Mouse (Mus musculus): ENCODE measurements at regions not wholly inside any gene's neighbourhood (a gene's known extent, or its start where the extent isn't known, plus 50 kb on each side); places are given as distances from the start of the nearest gene placed in this dataset.
"Not testable (repeated sequence)": the region's sequence is repeated elsewhere in the genome, so short reads cannot be mapped to it uniquely, and the experiment has no call there.

DNA sequence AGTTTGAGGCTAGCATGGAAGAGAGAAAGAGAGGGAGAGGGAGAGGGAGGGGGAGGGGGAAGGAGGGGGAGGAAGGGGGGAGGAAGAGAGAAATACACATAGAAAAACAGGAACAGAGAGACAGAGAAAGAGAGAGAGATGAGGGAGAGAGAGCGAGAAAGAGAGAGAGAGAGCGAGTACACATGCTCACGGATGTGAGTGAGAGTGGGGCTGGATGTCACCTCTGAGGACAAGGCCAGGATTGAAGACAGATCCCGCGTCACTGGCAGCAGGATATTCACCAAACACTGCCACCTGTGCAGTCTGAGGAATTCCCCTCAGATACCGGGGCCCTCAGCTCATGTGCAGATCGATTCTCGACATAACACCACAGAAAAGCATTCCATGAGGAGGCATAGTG lies 87.3 kb upstream of the Cpsf6 start:
- Histone ChIP-seq H3K4me3 (no peak overlapping the region), H3K36me3 (no peaks in the 10 kb centered on the region), H3K9ac (no peak overlapping the region), H3K4me2 (no peak overlapping the region), H3K27ac (no peak overlapping the region), H3K4me1 (0 out of 2 replicates have a peak, but pooled peaks cover 3% of the 10 kb centered on the region), H3K9me3 (no peaks in the 10 kb centered on the region), H3K27me3 (no peaks in the 10 kb centered on the region)
- WGBS, result 89% methylated on average over 8 of the region's 8 CpGs
- ATAC-seq (ENCODE audit: insufficient number of reproducible peaks, low FRiP score, low TSS enrichment, low read depth), result no peak

DNA sequence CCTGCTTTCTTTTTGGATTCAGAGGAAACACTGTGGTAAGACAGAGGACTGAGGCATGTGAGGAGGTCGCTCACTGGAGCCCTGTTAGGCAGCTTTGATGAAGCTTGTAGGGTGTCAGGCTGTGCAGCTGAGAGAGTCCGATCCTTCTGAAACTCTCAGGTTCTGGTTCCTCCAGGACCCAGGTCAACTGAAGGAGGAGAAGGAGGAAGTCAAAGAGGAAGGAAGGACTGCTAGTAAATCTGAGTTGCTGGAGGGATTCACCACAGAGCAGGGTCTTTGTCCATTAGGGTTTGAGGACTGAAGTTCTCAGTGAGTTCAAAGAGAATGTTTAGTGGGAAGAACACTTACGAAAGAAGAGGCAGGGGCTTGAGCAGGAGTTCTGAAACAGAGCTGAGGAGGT lies 86.6 kb upstream of the Cpsf6 start:
- 88% methylated on average over 3 of the region's 3 CpGs for WGBS
- no peak for ATAC-seq (ENCODE audit: insufficient number of reproducible peaks, low FRiP score, low TSS enrichment, low read depth)
- H3K4me1 ChIP-seq, result no peaks in the 10 kb centered on the region

DNA sequence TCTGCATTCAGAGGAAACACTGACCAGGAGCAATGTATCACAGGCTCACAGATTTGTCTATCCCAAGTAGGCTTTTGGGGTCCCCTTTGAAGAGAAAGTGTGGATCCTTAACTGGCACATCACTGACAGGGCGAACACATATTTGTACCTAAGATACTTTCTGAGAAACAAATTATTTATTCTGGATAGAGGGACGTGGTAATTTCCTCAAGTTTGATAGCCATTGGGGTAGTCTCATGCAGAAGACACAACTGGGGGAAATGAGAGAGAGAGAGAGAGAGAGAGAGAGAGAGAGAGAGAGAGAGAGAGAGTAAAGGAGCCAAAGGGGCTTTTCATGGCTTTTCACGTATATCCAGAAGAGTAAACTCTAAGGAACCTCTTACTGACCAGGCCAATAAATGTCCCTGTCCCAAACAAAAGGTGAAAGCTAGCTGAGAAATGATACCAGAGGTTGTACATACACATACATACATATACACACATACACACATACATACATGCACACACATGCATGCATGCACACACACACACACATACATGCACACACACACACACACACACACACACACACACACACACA lies 85.9 kb upstream of the Cpsf6 start:
- Histone ChIP-seq H3K36me3 (no peaks in the 10 kb centered on the region), H3K9ac (no peak overlapping the region), H3K4me1 (no peaks in the 10 kb centered on the region), H3K9me3 (no peaks in the 10 kb centered on the region), H3K27me3 (no peaks in the 10 kb centered on the region), H3K4me2 (no peak overlapping the region), H3K27ac (no peak overlapping the region), H3K4me3 (no peak overlapping the region)
- 82% methylated on average over 3 of the region's 3 CpGs for WGBS
- no peak for ATAC-seq (ENCODE audit: insufficient number of reproducible peaks, low FRiP score, low TSS enrichment, low read depth)

More for the DNA sequence above, 86.6 kb upstream of the Cpsf6 start:
- H3K4me3 ChIP-seq, result no peak overlapping the region
- no peak overlapping the region for H3K27ac ChIP-seq
- H3K9me3 ChIP-seq, result no peaks in the 10 kb centered on the region
- no peak overlapping the region for H3K4me2 ChIP-seq
- no peak overlapping the region for H3K9ac ChIP-seq
- H3K27me3 ChIP-seq, result no peaks in the 10 kb centered on the region
- no peaks in the 10 kb centered on the region for H3K36me3 ChIP-seq

DNA sequence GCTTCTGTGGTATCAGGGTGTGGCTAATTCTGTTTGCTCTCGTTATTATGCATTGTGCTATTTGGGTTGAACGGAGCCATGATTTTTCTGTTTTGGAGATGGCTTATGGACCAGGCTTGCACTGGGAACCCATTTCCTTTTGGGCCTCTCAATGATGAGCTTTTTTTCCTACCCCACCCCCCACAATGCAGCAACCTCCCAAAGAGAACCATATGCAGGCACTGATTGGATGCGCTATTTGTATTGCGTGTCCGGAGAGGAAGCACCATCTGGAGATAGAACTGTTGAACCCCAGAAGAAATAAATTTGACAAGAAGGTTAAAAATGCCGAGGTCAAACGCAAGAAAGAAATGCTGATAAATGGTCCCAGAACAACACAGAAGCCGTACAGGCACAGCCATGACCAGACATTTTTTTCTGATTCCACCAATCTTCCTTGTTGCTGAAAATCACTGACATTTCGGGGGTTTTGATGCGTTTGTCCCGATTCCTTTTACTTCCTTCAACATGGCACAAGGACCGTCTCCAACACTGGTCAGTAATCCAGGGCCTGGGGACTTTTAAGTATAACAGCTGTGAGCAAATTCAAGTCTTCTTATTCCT lies 85.3 kb upstream of the Cpsf6 start:
- H3K9ac ChIP-seq, result no peak overlapping the region
- H3K27ac ChIP-seq, result no peak overlapping the region
- no peaks in the 10 kb centered on the region for H3K27me3 ChIP-seq
- 80% methylated on average over 12 of the region's 12 CpGs for WGBS
- H3K4me2 ChIP-seq, result no peak overlapping the region
- no peak overlapping the region for H3K4me3 ChIP-seq
- no peaks in the 10 kb centered on the region for H3K36me3 ChIP-seq
- no peaks in the 10 kb centered on the region for H3K9me3 ChIP-seq
- no peaks in the 10 kb centered on the region for H3K4me1 ChIP-seq
- no peak for ATAC-seq (ENCODE audit: insufficient number of reproducible peaks, low FRiP score, low TSS enrichment, low read depth)

DNA sequence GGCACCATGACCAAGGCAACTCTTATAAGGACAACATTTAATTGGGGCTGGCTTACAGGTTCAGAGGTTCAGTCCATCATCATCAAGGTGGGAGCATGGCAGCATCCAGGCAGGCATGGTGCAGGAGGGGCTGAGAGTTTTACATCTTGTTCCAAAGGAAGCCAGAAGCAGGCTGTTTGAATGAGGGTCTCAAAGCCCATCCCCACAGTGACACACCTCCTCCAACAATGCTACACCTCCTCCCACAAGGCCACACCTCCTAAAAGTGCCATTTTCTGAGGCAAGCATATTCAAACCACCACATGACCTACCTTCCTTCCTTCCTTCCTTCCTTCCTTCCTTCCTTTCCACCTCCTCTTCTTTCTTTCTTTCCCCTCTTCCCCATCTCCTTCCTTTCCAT lies 84.5 kb upstream of the Cpsf6 start:
- not testable (repeated sequence) for ATAC-seq (ENCODE audit: insufficient number of reproducible peaks, low FRiP score, low TSS enrichment, low read depth); H3K4me3 ChIP-seq; H3K27me3 ChIP-seq; H3K9me3 ChIP-seq; H3K36me3 ChIP-seq; H3K4me1 ChIP-seq; H3K27ac ChIP-seq; H3K4me2 ChIP-seq; H3K9ac ChIP-seq

DNA sequence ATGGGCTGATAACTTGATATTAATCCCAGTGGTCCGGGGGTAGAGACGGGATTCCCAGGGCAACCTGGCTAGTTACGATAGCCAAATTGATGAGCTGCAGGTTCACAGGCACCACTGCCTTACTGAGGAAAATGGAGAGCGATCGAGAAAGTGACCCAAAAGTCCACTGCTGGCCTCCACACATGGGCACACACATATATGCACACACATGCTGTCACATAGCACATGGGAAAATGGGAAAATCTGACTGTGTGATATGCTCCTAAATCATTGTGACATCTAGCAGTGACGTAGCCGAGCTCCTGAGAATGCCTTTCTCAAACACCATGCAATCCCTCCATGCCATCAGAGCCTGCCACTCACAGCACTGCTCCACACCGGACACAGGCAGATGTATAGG lies 83.8 kb upstream of the Cpsf6 start:
- no peaks in the 10 kb centered on the region for H3K9me3 ChIP-seq
- no peak overlapping the region for H3K4me3 ChIP-seq
- no peaks in the 10 kb centered on the region for H3K36me3 ChIP-seq
- no peaks in the 10 kb centered on the region for H3K27me3 ChIP-seq
- H3K27ac ChIP-seq, result no peak overlapping the region
- H3K4me2 ChIP-seq, result no peak overlapping the region
- no peak overlapping the region for H3K9ac ChIP-seq
- ATAC-seq (ENCODE audit: insufficient number of reproducible peaks, low FRiP score, low TSS enrichment, low read depth), result no peak
- WGBS, result 83% methylated on average over 8 of the region's 8 CpGs
- no peaks in the 10 kb centered on the region for H3K4me1 ChIP-seq

DNA sequence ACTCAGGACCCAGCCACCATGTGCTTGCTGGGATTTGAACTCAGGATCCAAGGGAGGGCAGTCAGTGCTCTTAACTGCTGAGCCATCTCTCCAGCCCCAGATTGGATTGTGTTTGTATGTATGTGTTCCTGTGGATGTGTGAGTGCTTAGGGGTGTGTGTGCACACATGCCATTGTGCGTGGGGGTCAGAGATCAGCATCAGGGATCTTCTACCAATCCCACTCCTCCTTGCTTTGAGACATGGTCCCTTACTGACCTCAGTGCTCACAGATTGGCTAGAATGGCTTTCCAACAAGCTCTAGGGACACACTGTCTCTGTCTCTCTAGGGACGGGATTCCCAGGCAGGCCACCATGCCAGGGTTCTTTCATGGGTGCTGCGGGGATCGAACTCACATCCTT lies 83.1 kb upstream of the Cpsf6 start:
- H3K27me3 ChIP-seq, result no peaks in the 10 kb centered on the region
- no peaks in the 10 kb centered on the region for H3K4me1 ChIP-seq
- WGBS, result 100% methylated on average over 4 of the region's 4 CpGs
- H3K27ac ChIP-seq, result no peak overlapping the region
- H3K9me3 ChIP-seq, result no peaks in the 10 kb centered on the region
- no peak overlapping the region for H3K4me3 ChIP-seq
- no peak overlapping the region for H3K9ac ChIP-seq
- H3K36me3 ChIP-seq, result no peaks in the 10 kb centered on the region
- no peak overlapping the region for H3K4me2 ChIP-seq
- no peak for ATAC-seq (ENCODE audit: insufficient number of reproducible peaks, low FRiP score, low TSS enrichment, low read depth)

DNA sequence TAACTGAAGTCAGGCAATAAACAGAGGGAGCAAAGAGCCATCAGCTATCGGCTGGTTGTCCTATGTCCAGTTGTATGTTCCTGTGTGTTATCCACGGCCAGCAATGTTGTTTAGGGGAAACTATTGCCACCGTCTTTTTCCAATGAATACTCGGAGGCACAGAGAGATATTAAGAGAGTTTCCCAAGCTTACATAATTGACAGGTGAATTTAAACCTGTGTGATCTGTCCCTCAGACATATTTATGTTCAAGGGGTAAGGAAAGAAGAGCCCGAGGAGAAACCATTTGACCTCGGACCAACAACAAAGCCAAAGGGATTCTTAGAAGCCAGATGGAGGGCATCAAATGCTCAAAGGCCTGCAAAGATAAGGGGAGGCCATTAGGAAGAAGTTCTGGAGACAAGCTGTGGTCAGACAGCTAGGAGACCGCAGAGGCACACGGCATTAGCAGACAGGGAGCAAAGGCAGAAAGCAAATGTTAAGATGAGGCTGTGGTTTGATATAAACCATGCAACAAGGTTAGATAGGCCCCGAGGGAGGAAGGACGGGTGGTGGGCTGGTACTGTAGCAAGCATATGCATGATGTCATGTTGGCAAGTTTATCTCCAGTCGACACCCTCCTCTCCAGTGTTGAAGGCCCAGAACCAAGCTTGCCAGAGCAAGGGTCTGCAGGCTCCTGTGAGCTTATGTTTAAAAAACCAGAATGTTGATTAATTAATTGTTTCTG lies 82.1 kb upstream of the Cpsf6 start:
- no peaks in the 10 kb centered on the region for H3K9me3 ChIP-seq
- no peak overlapping the region for H3K27ac ChIP-seq
- H3K4me3 ChIP-seq, result no peak overlapping the region
- H3K27me3 ChIP-seq, result no peaks in the 10 kb centered on the region
- H3K36me3 ChIP-seq, result no peaks in the 10 kb centered on the region
- WGBS, result 53% methylated on average over 11 of the region's 11 CpGs
- H3K4me1 ChIP-seq, result peaks cover 5% of the 10 kb centered on the region; the same call in 1 of the 2 replicates
- ATAC-seq (ENCODE audit: insufficient number of reproducible peaks, low FRiP score, low TSS enrichment, low read depth), result no peak
- no peak overlapping the region for H3K4me2 ChIP-seq
- no peak overlapping the region for H3K9ac ChIP-seq

DNA sequence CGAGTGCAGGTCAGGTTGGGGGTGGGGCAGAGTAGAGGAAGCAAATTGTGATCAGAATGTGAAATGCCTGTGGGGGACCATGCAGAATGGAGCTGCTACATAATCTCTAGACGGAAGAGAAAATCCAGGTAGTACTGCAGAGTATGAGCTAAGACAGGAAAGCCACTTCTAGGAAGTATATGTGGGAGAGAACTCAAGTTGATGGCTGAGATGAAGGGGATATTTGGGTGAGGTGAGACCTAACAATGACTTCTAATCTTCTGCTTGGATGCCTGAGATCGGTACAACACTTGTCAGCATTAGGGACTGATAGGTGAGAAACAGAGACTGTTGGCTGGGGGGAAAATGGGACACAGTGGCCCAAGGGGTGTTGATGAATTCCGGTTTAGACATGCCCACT lies 81.4 kb upstream of the Cpsf6 start:
- H3K4me3 ChIP-seq, result no peak overlapping the region
- no peak for ATAC-seq (ENCODE audit: insufficient number of reproducible peaks, low FRiP score, low TSS enrichment, low read depth)
- H3K4me2 ChIP-seq, result no peak overlapping the region
- H3K36me3 ChIP-seq, result no peaks in the 10 kb centered on the region
- H3K27ac ChIP-seq, result no peak overlapping the region
- H3K9me3 ChIP-seq, result no peaks in the 10 kb centered on the region
- peaks cover 5% of the 10 kb centered on the region; the same call in 1 of the 2 replicates for H3K4me1 ChIP-seq
- no peak overlapping the region for H3K9ac ChIP-seq
- 78% methylated on average over 4 of the region's 4 CpGs for WGBS
- H3K27me3 ChIP-seq, result no peaks in the 10 kb centered on the region

DNA sequence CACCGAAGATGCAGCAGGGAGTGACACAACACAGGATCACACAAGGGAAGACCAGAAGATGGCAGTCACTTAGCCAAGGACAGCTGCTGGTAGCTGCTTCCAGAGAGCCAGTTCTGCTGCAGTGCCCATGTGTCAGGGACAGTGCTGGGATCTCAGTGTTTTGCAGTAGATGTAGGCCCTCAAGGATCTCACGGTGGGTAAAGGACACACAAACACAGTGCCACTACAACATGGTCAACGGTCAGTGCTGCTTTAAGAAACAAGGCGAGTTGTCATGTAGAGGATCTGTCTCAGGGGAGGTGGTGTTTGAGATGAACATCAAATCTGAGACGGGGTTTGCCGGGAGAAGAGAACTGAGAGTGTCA lies 80.5 kb upstream of the Cpsf6 start:
- no peak for ATAC-seq (ENCODE audit: insufficient number of reproducible peaks, low FRiP score, low TSS enrichment, low read depth)
- H3K9me3 ChIP-seq, result no peaks in the 10 kb centered on the region
- no peak overlapping the region for H3K4me2 ChIP-seq
- no peaks in the 10 kb centered on the region for H3K27me3 ChIP-seq
- H3K9ac ChIP-seq, result no peak overlapping the region
- WGBS, result 90% methylated on average over 6 of the region's 6 CpGs
- H3K36me3 ChIP-seq, result no peaks in the 10 kb centered on the region
- H3K4me1 ChIP-seq, result peaks cover 5% of the 10 kb centered on the region; the same call in 1 of the 2 replicates
- no peak overlapping the region for H3K27ac ChIP-seq
- H3K4me3 ChIP-seq, result no peak overlapping the region

DNA sequence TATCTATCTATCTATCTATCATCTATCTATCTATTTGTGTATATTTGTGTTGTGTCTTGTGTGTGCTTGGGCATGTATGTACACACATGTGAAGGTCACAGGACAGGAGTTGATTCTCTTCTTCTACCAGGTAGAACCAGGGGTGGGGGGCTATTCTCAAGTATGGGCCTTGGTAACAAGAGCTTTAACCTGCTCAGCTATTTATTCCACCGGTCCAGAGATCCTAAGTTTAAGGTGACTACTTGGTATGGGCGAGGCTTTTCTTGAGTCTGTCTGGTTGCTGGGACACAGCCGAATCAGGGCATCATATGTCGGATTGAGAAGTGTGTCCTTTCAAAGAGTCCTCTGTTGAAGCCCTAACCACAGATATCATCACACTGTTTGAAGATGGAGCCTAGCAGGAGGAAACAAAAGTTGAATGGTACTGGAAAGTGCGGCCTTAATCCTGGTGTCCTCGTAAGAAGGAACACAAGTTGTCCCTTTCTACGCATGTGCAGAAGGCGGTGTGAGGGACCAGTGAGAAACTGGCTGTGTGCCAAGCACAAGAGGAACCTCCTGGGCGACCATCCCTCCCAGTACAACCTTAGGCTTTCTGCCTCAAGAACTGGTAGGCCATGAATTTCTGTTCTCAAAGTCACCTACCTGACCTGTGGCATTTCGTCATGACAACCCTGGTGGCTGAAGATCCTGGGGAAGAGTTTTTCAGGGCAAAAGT lies 80.0 kb upstream of the Cpsf6 start:
- H3K9me3 ChIP-seq, result no peaks in the 10 kb centered on the region
- no peak for ATAC-seq (ENCODE audit: insufficient number of reproducible peaks, low FRiP score, low TSS enrichment, low read depth)
- H3K9ac ChIP-seq, result no peak overlapping the region
- no peak overlapping the region for H3K4me2 ChIP-seq
- H3K36me3 ChIP-seq, result no peaks in the 10 kb centered on the region
- H3K27ac ChIP-seq, result no peak overlapping the region
- peaks cover 5% of the 10 kb centered on the region; the same call in 1 of the 2 replicates for H3K4me1 ChIP-seq
- H3K27me3 ChIP-seq, result no peaks in the 10 kb centered on the region
- WGBS, result 88% methylated on average over 10 of the region's 10 CpGs
- H3K4me3 ChIP-seq, result no peak overlapping the region

DNA sequence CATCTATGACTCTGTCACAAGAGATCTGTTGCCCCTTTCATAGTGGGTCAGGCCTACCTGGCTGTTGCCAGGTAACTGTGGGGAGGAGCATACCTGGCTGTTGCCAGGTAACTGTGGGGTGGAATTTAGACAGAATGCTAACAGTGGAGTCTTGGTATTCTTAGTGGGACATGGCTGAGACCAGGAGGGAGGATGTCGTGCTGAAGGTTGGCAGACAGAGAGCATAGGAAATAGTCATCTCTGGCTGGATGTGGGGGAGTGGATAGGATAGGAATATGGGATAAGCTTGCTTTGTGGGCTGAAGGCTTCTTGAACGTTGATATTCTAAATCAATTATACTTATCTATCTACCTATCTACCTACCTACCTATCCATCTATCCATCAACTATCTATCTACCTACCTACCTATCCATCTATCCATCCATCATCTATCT lies 79.2 kb upstream of the Cpsf6 start:
- H3K27ac ChIP-seq, result no peak overlapping the region
- ATAC-seq (ENCODE audit: insufficient number of reproducible peaks, low FRiP score, low TSS enrichment, low read depth), result no peak
- H3K9ac ChIP-seq, result no peak overlapping the region
- peaks cover 5% of the 10 kb centered on the region; the same call in 1 of the 2 replicates for H3K4me1 ChIP-seq
- H3K9me3 ChIP-seq, result no peaks in the 10 kb centered on the region
- 84% methylated on average over 2 of the region's 2 CpGs for WGBS
- H3K36me3 ChIP-seq, result no peaks in the 10 kb centered on the region
- no peak overlapping the region for H3K4me3 ChIP-seq
- H3K27me3 ChIP-seq, result no peaks in the 10 kb centered on the region
- H3K4me2 ChIP-seq, result no peak overlapping the region
